Mouse (Mus musculus): ENCODE data around the gene Bin2. TPM values are rescaled to one million over a fixed set of nuclear protein-coding genes. Genes with fewer than 3 reads are reported as not detected.

The Bin2 gene
- total and polyA plus RNA-seq, 3 experiments: 51.4 to 89.9 (median 64.8) TPM

DNA sequence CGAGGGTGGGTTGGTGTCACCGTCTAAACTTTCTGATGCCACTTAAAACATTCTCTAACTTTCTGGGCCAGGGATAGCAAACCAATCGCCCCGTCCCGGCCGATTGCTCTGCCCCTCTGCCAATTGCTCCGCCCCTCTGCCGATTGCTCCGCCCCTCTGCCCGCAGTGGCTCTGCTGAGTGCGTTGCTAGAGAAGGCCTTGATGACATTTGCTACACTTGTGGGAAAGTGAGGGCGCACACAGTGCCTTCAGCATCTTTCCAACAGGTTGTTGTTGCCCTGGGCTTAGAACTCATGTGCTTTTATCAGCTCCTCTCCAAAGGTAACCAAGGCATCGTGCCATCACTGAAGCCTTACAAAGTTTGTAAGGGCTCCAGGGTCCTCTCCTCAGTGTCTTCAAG, 15.9 kb upstream of the Bin2 start:
- TF ChIP-seq POLR2A (IDR thresholded peaks at IDR 0.05; ENCODE audit: low read depth, low read length): no peak
- TF ChIP-seq ETS1 (conservative IDR thresholded peaks at IDR 0.05; ENCODE audit: low read depth, low read length): no peak
- TF ChIP-seq MXI1 (IDR thresholded peaks at IDR 0.05; ENCODE audit: low read depth, low read length): no peak
- no peak for TF ChIP-seq TCF12 (IDR thresholded peaks at IDR 0.05; ENCODE audit: low read depth, low read length)
- no peak for TF ChIP-seq RAD21 (IDR thresholded peaks at IDR 0.05; ENCODE audit: low read depth, low read length)
- TF ChIP-seq UBTF (IDR thresholded peaks at IDR 0.05; ENCODE audit: low read depth, low read length): no peak
- no peak for TF ChIP-seq CTCF (conservative IDR thresholded peaks at IDR 0.05 in 1 of 2, IDR thresholded peaks at IDR 0.05 in 1 of 2; ENCODE audit: low read depth in 2 of 2, low read length in 2 of 2)
- TF ChIP-seq JUND (conservative IDR thresholded peaks at IDR 0.05; ENCODE audit: low read depth, low read length): no peak
- no peak for TF ChIP-seq MEF2A (IDR thresholded peaks at IDR 0.05; ENCODE audit: borderline replicate concordance, low read depth, low read length)
- TF ChIP-seq SMC3 (IDR thresholded peaks at IDR 0.05; ENCODE audit: low read depth, low read length): no peak
- no peak for TF ChIP-seq BHLHE40 (IDR thresholded peaks at IDR 0.05; ENCODE audit: low read depth, low read length)
- TF ChIP-seq ELF1 (IDR thresholded peaks at IDR 0.05; ENCODE audit: low read depth, low read length): no peak
- H3K79me2 ChIP-seq (replicated peaks; ENCODE audit: control insufficient read depth, extremely low read depth, insufficient read depth, poor library complexity, severe bottlenecking): no peaks in the 10 kb centered on the region
- no peak overlapping the region for H3K4me3 ChIP-seq (replicated peaks in 1 of 3; ENCODE audit: low read depth in 2 of 3, low read length in 2 of 3, poor library complexity in 1 of 3)
- no peak overlapping the region for H3K27ac ChIP-seq (ENCODE audit: insufficient read depth, low read depth)
- no peaks in the 10 kb centered on the region for H3K27me3 ChIP-seq (replicated peaks)
- in situ Hi-C loops (cut with MboI; ENCODE audit: low pct_ligation_motif_present, low pct_unique_long_range_greater_than_20kb, low sequenced_read_pairs) (no loop called here), dilution Hi-C loops (cut with MboI; ENCODE audit: extremely low pct_ligation_motif_present, extremely low pct_unique_long_range_greater_than_20kb, low sequenced_read_pairs) (no loop called here)
- H3K9ac ChIP-seq (ENCODE audit: insufficient read depth, low read depth): no peak overlapping the region
- H3K9me3 ChIP-seq (replicated peaks; ENCODE audit: low read length): peaks cover 12% of the 10 kb centered on the region
- no peak overlapping the region for H3K4me2 ChIP-seq (ENCODE audit: insufficient read depth, low read depth, poor library complexity, severe bottlenecking)
- peaks cover 8 to 20% of the 10 kb centered on the region in 2 experiments for H3K4me1 ChIP-seq (ENCODE audit: control insufficient read depth in 1 of 2, insufficient read depth in 2 of 2)
- peaks cover 0 to 2% of the 10 kb centered on the region in 2 experiments for H3K36me3 ChIP-seq (replicated peaks in 1 of 2; ENCODE audit: control insufficient read depth in 1 of 2, insufficient read depth in 1 of 2, low read length in 1 of 2)
- no peak for DNase-seq (ENCODE audit: extremely low read depth)

DNA sequence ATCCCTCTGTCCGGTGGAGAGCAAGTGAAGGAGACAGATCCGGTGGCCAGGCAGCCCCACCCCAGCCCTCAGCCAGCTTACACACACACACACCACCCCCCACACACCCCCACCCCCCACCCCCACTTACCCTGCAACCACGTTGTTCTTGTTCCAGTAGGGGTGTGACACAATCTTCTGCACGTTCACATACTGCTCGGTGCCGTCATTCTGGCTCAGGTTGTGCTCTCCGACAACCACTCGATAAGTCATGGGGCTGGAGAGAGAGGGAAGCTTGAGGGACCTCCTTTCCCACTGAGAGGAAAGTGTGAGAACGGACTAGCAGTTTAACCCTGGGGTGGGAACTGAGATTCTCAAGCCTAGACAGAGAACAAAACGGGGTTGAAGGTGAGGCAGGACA, 15.1 kb upstream of the Bin2 start:
- no peak overlapping the region for H3K27ac ChIP-seq (ENCODE audit: insufficient read depth, low read depth)
- dilution Hi-C loops (cut with MboI; ENCODE audit: extremely low pct_ligation_motif_present, extremely low pct_unique_long_range_greater_than_20kb, low sequenced_read_pairs): no loop called here
- H3K4me3 ChIP-seq (replicated peaks in 1 of 3; ENCODE audit: low read depth in 2 of 3, low read length in 2 of 3, poor library complexity in 1 of 3): no peak overlapping the region
- peaks cover 8 to 20% of the 10 kb centered on the region in 2 experiments for H3K4me1 ChIP-seq (ENCODE audit: control insufficient read depth in 1 of 2, insufficient read depth in 2 of 2)
- no peak overlapping the region for H3K9ac ChIP-seq (ENCODE audit: insufficient read depth, low read depth)
- no peaks in the 10 kb centered on the region for H3K27me3 ChIP-seq (replicated peaks)
- peaks cover 0 to 2% of the 10 kb centered on the region in 2 experiments for H3K36me3 ChIP-seq (replicated peaks in 1 of 2; ENCODE audit: control insufficient read depth in 1 of 2, insufficient read depth in 1 of 2, low read length in 1 of 2)
- no peak overlapping the region for H3K4me2 ChIP-seq (ENCODE audit: insufficient read depth, low read depth, poor library complexity, severe bottlenecking)
- in situ Hi-C loops (cut with MboI; ENCODE audit: low pct_ligation_motif_present, low pct_unique_long_range_greater_than_20kb, low sequenced_read_pairs): no loop called here
- no peaks in the 10 kb centered on the region for H3K79me2 ChIP-seq (replicated peaks; ENCODE audit: control insufficient read depth, extremely low read depth, insufficient read depth, poor library complexity, severe bottlenecking)
- H3K9me3 ChIP-seq (replicated peaks; ENCODE audit: low read length): peaks cover 4% of the 10 kb centered on the region
- TF ChIP-seq MAX (IDR thresholded peaks at IDR 0.05; ENCODE audit: low read length): no peak
- TF ChIP-seq TBP (conservative IDR thresholded peaks at IDR 0.05; ENCODE audit: low read depth, low read length): no peak
- no peak for DNase-seq (ENCODE audit: extremely low read depth)

GRCm38 (mm10) chr15:100683041-100683440, 13.7 kb upstream of the Bin2 start:
- H3K9ac ChIP-seq (ENCODE audit: insufficient read depth, low read depth): no peak overlapping the region
- H3K9me3 ChIP-seq (replicated peaks; ENCODE audit: low read length): no peaks in the 10 kb centered on the region
- H3K36me3 ChIP-seq (replicated peaks in 1 of 2; ENCODE audit: control insufficient read depth in 1 of 2, insufficient read depth in 1 of 2, low read length in 1 of 2): peaks cover 0 to 2% of the 10 kb centered on the region in 2 experiments
- in situ Hi-C loops (cut with MboI; ENCODE audit: low pct_ligation_motif_present, low pct_unique_long_range_greater_than_20kb, low sequenced_read_pairs): no loop called here
- H3K4me2 ChIP-seq (ENCODE audit: insufficient read depth, low read depth, poor library complexity, severe bottlenecking): no peak overlapping the region
- H3K4me3 ChIP-seq (replicated peaks in 1 of 3; ENCODE audit: low read depth in 2 of 3, low read length in 2 of 3, poor library complexity in 1 of 3): no peak overlapping the region
- DNase-seq (ENCODE audit: extremely low read depth): peak; percentile 94
- no peaks in the 10 kb centered on the region for H3K79me2 ChIP-seq (replicated peaks; ENCODE audit: control insufficient read depth, extremely low read depth, insufficient read depth, poor library complexity, severe bottlenecking)
- peaks cover 8 to 19% of the 10 kb centered on the region in 2 experiments for H3K4me1 ChIP-seq (ENCODE audit: control insufficient read depth in 1 of 2, insufficient read depth in 2 of 2)
- dilution Hi-C loops (cut with MboI; ENCODE audit: extremely low pct_ligation_motif_present, extremely low pct_unique_long_range_greater_than_20kb, low sequenced_read_pairs): no loop called here
- no peaks in the 10 kb centered on the region for H3K27me3 ChIP-seq (replicated peaks)
- no peak overlapping the region for H3K27ac ChIP-seq (ENCODE audit: insufficient read depth, low read depth)
- TF ChIP-seq JUN (IDR thresholded peaks at IDR 0.05; ENCODE audit: insufficient read depth, low read depth, low read length) (no peak), MEF2A (IDR thresholded peaks at IDR 0.05; ENCODE audit: borderline replicate concordance, low read depth, low read length) (0 out of 2 replicates have a peak, but pooled peaks have one; percentile 18), MAFK (IDR thresholded peaks at IDR 0.05; ENCODE audit: insufficient replicate concordance, low read length) (no peak), ZMIZ1 (IDR thresholded peaks at IDR 0.05; ENCODE audit: low read depth, low read length) (no peak), TBP (conservative IDR thresholded peaks at IDR 0.05; ENCODE audit: low read depth, low read length) (no peak), NELFE (IDR thresholded peaks at IDR 0.05; ENCODE audit: low read depth, low read length) (no peak; the same call in 1 of the 2 replicates), UBTF (IDR thresholded peaks at IDR 0.05; ENCODE audit: low read depth, low read length) (no peak), POLR2A (IDR thresholded peaks at IDR 0.05; ENCODE audit: low read depth, low read length) (no peak), PAX5 (IDR thresholded peaks at IDR 0.05; ENCODE audit: low read length) (no peak), JUND (conservative IDR thresholded peaks at IDR 0.05; ENCODE audit: low read depth, low read length) (no peak), CHD1 (IDR thresholded peaks at IDR 0.05; ENCODE audit: low read depth, low read length) (no peak), SIN3A (IDR thresholded peaks at IDR 0.05; ENCODE audit: low read length) (0 out of 2 replicates have a peak, but pooled peaks have one; percentile 59), MAZ (IDR thresholded peaks at IDR 0.05; ENCODE audit: low read depth, low read length) (0 out of 2 replicates have a peak, but pooled peaks have one; percentile 44), MXI1 (IDR thresholded peaks at IDR 0.05; ENCODE audit: low read depth, low read length) (no peak), CHD2 (IDR thresholded peaks at IDR 0.05; ENCODE audit: low read length) (no peak), SMC3 (IDR thresholded peaks at IDR 0.05; ENCODE audit: low read depth, low read length) (peak; percentile 92), USF2 (conservative IDR thresholded peaks at IDR 0.05; ENCODE audit: low read depth, low read length) (no peak), ELF1 (IDR thresholded peaks at IDR 0.05; ENCODE audit: low read depth, low read length) (no peak), ZC3H11A (IDR thresholded peaks at IDR 0.05; ENCODE audit: low read depth, low read length) (peak; percentile 79)

All from CH12.LX (cell line).